Mouse (Mus musculus) CH12.LX (cell line): ENCODE data around the gene Npr1.

ENCODE experiments used
- E2F4 ChIP-seq: IDR thresholded peaks from 2 replicates; pipeline ENCODE4 v1.6.1; 2011; ENCODE audit warnings: low read depth, low read length, improper control_type of control experiment; ENCODE audit not compliant: insufficient replicate concordance
- EP300 ChIP-seq: IDR thresholded peaks from 2 replicates; pipeline ENCODE4 v1.6.1; 2011; ENCODE audit warnings: low read length, improper control_type of control experiment
- ZC3H11A ChIP-seq: IDR thresholded peaks from 2 replicates; pipeline ENCODE4 v1.6.1; 2012; ENCODE audit warnings: low read depth, mild to moderate bottlenecking, inconsistent platforms, low read length, improper control_type of control experiment

GRCm38 (mm10) chr3:90459727-90460126 is 5.9 kb downstream of the Npr1 start:
- TF ChIP-seq ZC3H11A (no peak), EP300 (no peak), E2F4 (no peak)
